Mouse (Mus musculus) MEL (cell line): ENCODE measurements around the gene F2r. TPM values are rescaled to one million over a fixed set of nuclear protein-coding genes. Genes with fewer than 3 reads are reported as not detected.

ENCODE experiments used
- DNase-seq: peaks from one replicate; pipeline ENCODE4 v3.0.0; 2011; ENCODE audit warnings: low read depth, low spot score
- H3K27ac ChIP-seq: 2 replicates; pipeline ENCODE4 v1.5.1; 2012; ENCODE audit warnings: low read depth, mild to moderate bottlenecking, control low read depth, low read length, moderate library complexity; ENCODE audit not compliant: control insufficient read depth
- H3K27me3 ChIP-seq, 2 experiments: fragments of 150-350 bp in 1 of 2; sonication (generic) in 1 of 2; 2 replicates each; pipeline ENCODE4 v1.6.1; 2012; ENCODE audit warnings: low read length in 2 of 2, mild to moderate bottlenecking in 2 of 2, improper control_type of control experiment in 1 of 2, moderate library complexity in 1 of 2; ENCODE audit not compliant: insufficient read depth in 2 of 2, control insufficient read depth in 1 of 2
- H3K36me3 ChIP-seq, 2 experiments: 2 replicates each; pipeline ENCODE4 v1.6.1; 2012 to 2014; ENCODE audit warnings: low read length in 2 of 2, improper control_type of control experiment in 1 of 2, inconsistent platforms in 1 of 2, mild to moderate bottlenecking in 1 of 2; ENCODE audit not compliant: insufficient read depth in 2 of 2, control insufficient read depth in 1 of 2
- H3K4me1 ChIP-seq, 2 experiments: fragments of 150-350 bp in 1 of 2; sonication (generic) in 1 of 2; 2 replicates each; pipeline ENCODE4 v1.6.1; 2012; ENCODE audit warnings: low read length in 2 of 2, improper control_type of control experiment in 1 of 2, mild to moderate bottlenecking in 1 of 2; ENCODE audit not compliant: insufficient read depth in 2 of 2, control insufficient read depth in 1 of 2
- H3K4me3 ChIP-seq, 2 experiments: fragments of 150-350 bp in 1 of 2; sonication (generic) in 1 of 2; 2 replicates each; pipeline ENCODE4 v1.5.1; 2012; ENCODE audit warnings: low read depth in 2 of 2, low read length in 2 of 2, mild to moderate bottlenecking in 2 of 2, moderate library complexity in 2 of 2, control low read depth in 1 of 2, improper control_type of control experiment in 1 of 2; ENCODE audit not compliant: control insufficient read depth in 1 of 2, insufficient read depth in 1 of 2
- H3K79me2 ChIP-seq: 2 replicates; pipeline ENCODE4 v1.6.1; 2012; ENCODE audit warnings: mild to moderate bottlenecking, low read length, moderate library complexity; ENCODE audit not compliant: control insufficient read depth, poor library complexity, insufficient read depth
- H3K9ac ChIP-seq: 2 replicates; pipeline ENCODE4 v1.6.1; 2012; ENCODE audit warnings: low read depth, mild to moderate bottlenecking, control low read depth, low read length, moderate library complexity; ENCODE audit not compliant: control insufficient read depth, poor library complexity, severe bottlenecking
- H3K9me3 ChIP-seq: fragments of 150-350 bp; sonication (generic); replicated peaks from 2 replicates; pipeline ENCODE4 v1.6.1; 2012; ENCODE audit warnings: mild to moderate bottlenecking, low read length, improper control_type of control experiment, moderate library complexity; ENCODE audit not compliant: insufficient read depth
- BHLHE40 ChIP-seq: IDR thresholded peaks from 2 replicates; pipeline ENCODE4 v1.6.1; 2012; ENCODE audit warnings: low read depth, mild to moderate bottlenecking, inconsistent platforms, low read length, improper control_type of control experiment, borderline replicate concordance
- ETS1 ChIP-seq: IDR thresholded peaks from 2 replicates; pipeline ENCODE4 v1.6.1; 2012; ENCODE audit warnings: low read depth, mild to moderate bottlenecking, inconsistent platforms, low read length, improper control_type of control experiment, moderate library complexity
- GABPA ChIP-seq: IDR thresholded peaks from 2 replicates; pipeline ENCODE4 v1.6.1; 2012; ENCODE audit warnings: low read depth, mild to moderate bottlenecking, inconsistent platforms, low read length, improper control_type of control experiment, moderate library complexity
- GATA1 ChIP-seq: IDR thresholded peaks from 2 replicates; pipeline ENCODE4 v1.6.1; 2011; ENCODE audit warnings: low read depth, low read length, improper control_type of control experiment
- JUND ChIP-seq: IDR thresholded peaks from 2 replicates; pipeline ENCODE4 v1.6.1; 2011; ENCODE audit warnings: low read depth, mild to moderate bottlenecking, improper control_type of control experiment, low read length
- MAFK ChIP-seq: IDR thresholded peaks from 2 replicates; pipeline ENCODE4 v1.6.1; 2011; ENCODE audit warnings: low read depth, mild to moderate bottlenecking, low read length, improper control_type of control experiment, borderline replicate concordance
- MAX ChIP-seq: IDR thresholded peaks from 2 replicates; pipeline ENCODE4 v1.6.1; 2011; ENCODE audit warnings: low read length, improper control_type of control experiment
- MAZ ChIP-seq: IDR thresholded peaks from 2 replicates; pipeline ENCODE4 v1.6.1; 2012; ENCODE audit warnings: low read depth, mild to moderate bottlenecking, inconsistent platforms, low read length, improper control_type of control experiment
- MEF2A ChIP-seq: IDR thresholded peaks from 2 replicates; pipeline ENCODE4 v1.6.1; 2014; ENCODE audit warnings: low read depth, mild to moderate bottlenecking, inconsistent platforms, low read length, improper control_type of control experiment; ENCODE audit not compliant: poor library complexity, insufficient replicate concordance, severe bottlenecking; ENCODE audit errors: extremely low read depth
- NRF1 ChIP-seq: IDR thresholded peaks from 2 replicates; pipeline ENCODE4 v1.6.1; 2014; ENCODE audit warnings: low read depth, mild to moderate bottlenecking, inconsistent platforms, low read length, improper control_type of control experiment, moderate library complexity; ENCODE audit not compliant: poor library complexity, insufficient read depth, severe bottlenecking
- RAD21 ChIP-seq: IDR thresholded peaks from 2 replicates; pipeline ENCODE4 v1.6.1; 2011; ENCODE audit warnings: mild to moderate bottlenecking, low read depth, low read length, improper control_type of control experiment
- SIN3A ChIP-seq: IDR thresholded peaks from 2 replicates; pipeline ENCODE4 v1.6.1; 2012; ENCODE audit warnings: low read length, improper control_type of control experiment, inconsistent platforms
- TAL1 ChIP-seq: IDR thresholded peaks from 2 replicates; pipeline ENCODE4 v1.6.1; 2012; ENCODE audit warnings: mild to moderate bottlenecking, inconsistent platforms, low read length, moderate library complexity, mixed read lengths
- TBP ChIP-seq: IDR thresholded peaks from 2 replicates; pipeline ENCODE4 v1.8.0; 2011; ENCODE audit warnings: low read depth, low read length, improper control_type of control experiment
- UBTF ChIP-seq: IDR thresholded peaks from 2 replicates; pipeline ENCODE4 v1.6.1; 2012; ENCODE audit warnings: low read depth, mild to moderate bottlenecking, inconsistent platforms, low read length, improper control_type of control experiment, moderate library complexity, borderline replicate concordance; ENCODE audit not compliant: insufficient read depth
- USF1 ChIP-seq: IDR thresholded peaks from 2 replicates; pipeline ENCODE4 v1.6.1; 2014; ENCODE audit warnings: low read depth, mild to moderate bottlenecking, inconsistent platforms, low read length, improper control_type of control experiment, moderate library complexity
- ZC3H11A ChIP-seq: IDR thresholded peaks from 2 replicates; pipeline ENCODE4 v1.6.1; 2012; ENCODE audit warnings: low read depth, mild to moderate bottlenecking, inconsistent platforms, low read length, improper control_type of control experiment
- polyA plus RNA-seq, 2 experiments: library from polyadenylated mRNA; stranded (reverse) in 1 of 2; unstranded in 1 of 2; fragments of >175 nt in 1 of 2; fragments of >200 nt in 1 of 2; gene quantifications; 2 replicates each; pipeline versions ENCODE4 v1.2.1 to v1.2.4; 2012; ENCODE audit warnings: low replicate concordance in 2 of 2, low read depth in 1 of 2; ENCODE audit not compliant: insufficient read length in 2 of 2, insufficient read depth in 1 of 2, missing spikeins in 1 of 2
- total RNA-seq: library from RNA; depleted of rRNA; stranded (reverse); fragments of 300-350 nt; gene quantifications from 2 replicates; pipeline ENCODE4 v1.2.3, GENCODE M21; 2012

Gene F2r
- total and polyA plus RNA-seq, 3 experiments: 19.1 to 32.7 TPM; not detected in 1

DNA sequence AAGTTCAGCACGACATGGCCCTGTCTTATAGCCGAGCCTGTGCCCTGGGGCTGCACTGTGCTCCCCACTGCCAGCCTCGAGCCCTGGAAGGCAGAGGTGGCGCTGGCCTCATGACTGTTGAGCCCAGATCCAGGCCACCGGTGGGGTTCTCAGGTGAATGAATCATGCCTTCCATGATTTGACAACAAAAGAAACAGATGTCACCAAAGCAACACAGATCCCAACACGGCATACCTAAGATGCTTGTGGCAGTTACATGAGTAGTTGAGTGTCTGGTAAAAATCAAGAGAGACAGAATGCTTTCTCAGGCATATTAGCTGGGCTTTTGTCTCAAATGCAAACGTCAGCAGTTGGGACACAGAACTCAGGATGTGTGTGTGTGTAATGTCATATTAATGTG lies 25.5 kb upstream of the F2r start:
- TF ChIP-seq SIN3A: no peak
- no peak for TF ChIP-seq GABPA
- TF ChIP-seq BHLHE40: no peak
- TF ChIP-seq ETS1: no peak
- no peak for TF ChIP-seq TAL1
- no peak for TF ChIP-seq ZC3H11A
- TF ChIP-seq MAX: no peak
- no peak for TF ChIP-seq MAFK
- TF ChIP-seq MAZ: no peak
- no peak for TF ChIP-seq USF1
- no peak for TF ChIP-seq TBP
- TF ChIP-seq GATA1: no peak
- no peak for TF ChIP-seq JUND
- H3K79me2 ChIP-seq: no peaks in the 10 kb centered on the region
- H3K27me3 ChIP-seq: no peaks in the 10 kb centered on the region; a peak in 1 of 4 replicates
- no peaks in the 10 kb centered on the region; a peak in 1 of 4 replicates for H3K4me1 ChIP-seq
- H3K27ac ChIP-seq: no peak overlapping the region
- H3K36me3 ChIP-seq: no peaks in the 10 kb centered on the region; a peak in 1 of 4 replicates
- no peaks in the 10 kb centered on the region for H3K9me3 ChIP-seq
- H3K9ac ChIP-seq: no peak overlapping the region
- DNase-seq: no peak
- H3K4me3 ChIP-seq: no peak overlapping the region

DNA sequence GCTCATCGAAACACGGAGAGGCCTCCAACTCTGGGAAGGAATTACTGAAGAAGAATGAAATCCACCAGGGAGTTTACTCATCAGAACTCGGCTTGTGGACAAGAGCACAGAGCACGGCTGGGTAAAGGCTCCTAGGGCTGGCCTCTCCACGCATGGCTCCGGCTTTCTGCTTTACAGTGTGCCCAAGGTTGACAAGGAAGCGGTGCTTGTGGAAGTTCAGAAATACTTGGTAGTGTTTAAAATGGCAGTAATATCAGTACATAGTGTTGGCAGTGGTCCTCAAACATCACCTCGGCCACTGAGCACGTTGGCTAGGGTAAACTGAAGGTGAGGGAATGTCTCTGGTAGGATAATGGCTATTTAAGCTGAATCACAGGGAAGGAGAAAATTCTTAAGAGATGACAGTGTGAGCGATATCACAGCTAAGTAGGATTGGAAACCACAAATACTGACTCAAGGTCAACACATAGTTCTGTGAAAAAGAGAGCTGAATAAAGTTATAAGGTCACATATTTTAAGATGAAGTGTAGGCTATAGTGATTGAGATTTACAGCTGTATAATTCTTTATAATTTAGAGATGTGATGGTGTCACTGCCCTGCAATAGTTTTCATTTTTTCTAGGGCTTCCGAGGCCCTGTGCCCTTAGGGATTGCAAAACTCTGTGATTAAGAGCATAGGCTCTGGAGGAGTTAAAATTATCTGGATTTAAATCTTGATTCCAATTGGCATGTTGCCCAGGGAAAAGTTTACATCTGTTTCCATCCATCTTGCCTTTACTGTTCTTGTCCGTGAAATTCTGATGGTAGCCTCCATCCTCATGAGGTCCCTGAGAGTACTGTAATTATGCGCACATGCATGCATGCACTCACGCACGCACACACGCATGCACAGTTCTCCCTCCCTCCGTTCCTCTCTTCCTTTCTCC lies 23.0 kb upstream of the F2r start:
- no peaks in the 10 kb centered on the region for H3K79me2 ChIP-seq
- no peaks in the 10 kb centered on the region for H3K9me3 ChIP-seq
- no peak overlapping the region for H3K27ac ChIP-seq
- no peak for DNase-seq
- H3K27me3 ChIP-seq: no peaks in the 10 kb centered on the region; a peak in 1 of 4 replicates
- TF ChIP-seq UBTF (no peak), NRF1 (no peak), MAFK (no peak), ETS1 (no peak), RAD21 (no peak), MEF2A (no peak)
- no peaks in the 10 kb centered on the region for H3K4me1 ChIP-seq
- H3K36me3 ChIP-seq: no peaks in the 10 kb centered on the region
- H3K4me3 ChIP-seq: no peak overlapping the region
- no peak overlapping the region for H3K9ac ChIP-seq
